Mouse (Mus musculus) limb, embryonic 10.5 days (tissue): ENCODE measurements around the gene Tcf7l1. TPM values are rescaled to one million over a fixed set of nuclear protein-coding genes. Genes with fewer than 3 reads are reported as not detected.

Experiments
- DNase-seq: peaks from one replicate; pipeline ENCODE4 v3.0.0-alpha.2; 2017; ENCODE audit warnings: low spot score
- H3K27ac ChIP-seq: fragments of 300-500 bp; sonication (generic); 2 replicates; pipeline ENCODE4 v1.5.1; 2016; ENCODE audit warnings: mild to moderate bottlenecking
- H3K27me3 ChIP-seq: fragments of 300-500 bp; sonication (generic); 2 replicates; pipeline ENCODE4 v1.6.1; 2016; ENCODE audit warnings: low read depth, mild to moderate bottlenecking; ENCODE audit not compliant: poor library complexity, severe bottlenecking
- H3K36me3 ChIP-seq: fragments of 300-500 bp; sonication (generic); 2 replicates; pipeline ENCODE4 v1.6.1; 2016; ENCODE audit warnings: mild to moderate bottlenecking, moderate library complexity
- H3K4me1 ChIP-seq: fragments of 300-500 bp; sonication (generic); 2 replicates; pipeline ENCODE4 v1.6.1; 2016
- H3K4me3 ChIP-seq: fragments of 300-500 bp; sonication (generic); 2 replicates; pipeline ENCODE4 v1.5.1; 2016; ENCODE audit warnings: mild to moderate bottlenecking, moderate library complexity
- H3K9me3 ChIP-seq: fragments of 300-500 bp; sonication (generic); replicated peaks from 2 replicates; pipeline ENCODE4 v1.6.1; 2016; ENCODE audit warnings: mild to moderate bottlenecking
- WGBS: fragments of 180-500 bp; shearing (Covaris S2); methylation state at CpG from one replicate; pipeline ENCODE4 v1.1.7; 2016; 5-methylcytosine and 5-hydroxymethylcytosine counted together
- polyA plus RNA-seq: library from polyadenylated mRNA; unstranded; fragments of >200 nt; fragmentation: Nextera tagmentation; extraction: Ambion mirVana; gene quantifications from 2 replicates; pipeline ENCODE4 v1.2.1, GENCODE M21; 2016

Tcf7l1 gene
- polyA plus RNA-seq, 1 experiment from 2014 or later = 40.0 TPM

GRCm38 (mm10) chr6:72808342-72808741 lies 19.3 kb upstream of the Tcf7l1 start:
- Histone ChIP-seq H3K4me1 (peaks cover 12% of the 10 kb centered on the region), H3K9me3 (no peaks in the 10 kb centered on the region), H3K4me3 (no peak overlapping the region), H3K27ac (no peak overlapping the region), H3K27me3 (no peaks in the 10 kb centered on the region), H3K36me3 (no peaks in the 10 kb centered on the region)
- no peak for DNase-seq
- WGBS = 73% methylated on average over 3 of the region's 3 CpGs

GRCm38 (mm10) chr6:72803669-72804068 lies 14.6 kb upstream of the Tcf7l1 start:
- DNase-seq = no peak
- no peak overlapping the region for H3K27ac ChIP-seq
- H3K27me3 ChIP-seq = no peaks in the 10 kb centered on the region
- peaks cover 7% of the 10 kb centered on the region for H3K4me1 ChIP-seq
- 92% methylated on average over 6 of the region's 6 CpGs for WGBS
- no peaks in the 10 kb centered on the region for H3K9me3 ChIP-seq
- H3K4me3 ChIP-seq = no peak overlapping the region
- no peaks in the 10 kb centered on the region for H3K36me3 ChIP-seq

GRCm38 (mm10) chr6:72802119-72802518 lies 13.1 kb upstream of the Tcf7l1 start:
- 95% methylated on average over 6 of the region's 6 CpGs for WGBS
- H3K27ac ChIP-seq = no peak overlapping the region
- no peaks in the 10 kb centered on the region for H3K36me3 ChIP-seq
- H3K9me3 ChIP-seq = no peaks in the 10 kb centered on the region
- DNase-seq = no peak
- peaks cover 7% of the 10 kb centered on the region for H3K4me1 ChIP-seq
- H3K27me3 ChIP-seq = no peaks in the 10 kb centered on the region
- no peak overlapping the region for H3K4me3 ChIP-seq

GRCm38 (mm10) chr6:72800641-72801040 lies 11.6 kb upstream of the Tcf7l1 start:
- DNase-seq = no peak
- H3K4me3 ChIP-seq = no peak overlapping the region
- H3K27ac ChIP-seq = no peak overlapping the region
- H3K36me3 ChIP-seq = no peaks in the 10 kb centered on the region
- no peaks in the 10 kb centered on the region for H3K9me3 ChIP-seq
- H3K4me1 ChIP-seq = peaks cover under 1% of the 10 kb centered on the region; the same call in 1 of the 2 replicates
- no peaks in the 10 kb centered on the region for H3K27me3 ChIP-seq
- WGBS = 44% methylated on average over 2 of the region's 2 CpGs

GRCm38 (mm10) chr6:72797763-72798162 lies 8.7 kb upstream of the Tcf7l1 start:
- Histone ChIP-seq H3K36me3 (no peaks in the 10 kb centered on the region), H3K9me3 (no peaks in the 10 kb centered on the region), H3K4me1 (peaks cover 11% of the 10 kb centered on the region; the same call in 1 of the 2 replicates), H3K4me3 (no peak overlapping the region), H3K27ac (no peak overlapping the region), H3K27me3 (no peaks in the 10 kb centered on the region)
- no peak for DNase-seq

- WGBS = 44% methylated on average over 16 of the region's 16 CpGs
- Histone ChIP-seq H3K9me3 (no peaks in the 10 kb centered on the region), H3K36me3 (no peaks in the 10 kb centered on the region), H3K4me3 (no peak overlapping the region), H3K4me1 (peaks cover 11% of the 10 kb centered on the region; the same call in 1 of the 2 replicates), H3K27me3 (no peaks in the 10 kb centered on the region), H3K27ac (peak overlapping the region; percentile 42)
- DNase-seq = no peak
Measured at GRCm38 (mm10) chr6:72795444-72795843, 6.4 kb upstream of the Tcf7l1 start.

- Histone ChIP-seq H3K4me3 (no peak overlapping the region), H3K27ac (no peak overlapping the region)
- no peak for DNase-seq
Measured at GRCm38 (mm10) chr6:72794870-72795269, 5.8 kb upstream of the Tcf7l1 start.

GRCm38 (mm10) chr6:72792641-72793040 lies 3.6 kb upstream of the Tcf7l1 start:
- no peak for DNase-seq

More at GRCm38 (mm10) chr6:72794870-72795269, 5.8 kb upstream of the Tcf7l1 start:
- H3K36me3 ChIP-seq = no peaks in the 10 kb centered on the region
- peaks cover 13% of the 10 kb centered on the region; the same call in 1 of the 2 replicates for H3K4me1 ChIP-seq
- no peaks in the 10 kb centered on the region for H3K27me3 ChIP-seq
- WGBS = 46% methylated on average over 7 of the region's 7 CpGs
- no peaks in the 10 kb centered on the region for H3K9me3 ChIP-seq

GRCm38 (mm10) chr6:72787948-72788891 lies 834 bp downstream of the Tcf7l1 start:
- peak; percentile 80 for DNase-seq
- peak overlapping the region; percentile 86 for H3K4me3 ChIP-seq
- under 1% methylated on average over 69 of the region's 69 CpGs for WGBS

More at GRCm38 (mm10) chr6:72792641-72793040, 3.6 kb upstream of the Tcf7l1 start:
- Histone ChIP-seq H3K27ac (no peak overlapping the region), H3K27me3 (no peaks in the 10 kb centered on the region), H3K36me3 (no peaks in the 10 kb centered on the region), H3K4me1 (peaks cover 20% of the 10 kb centered on the region), H3K4me3 (no peak overlapping the region), H3K9me3 (no peaks in the 10 kb centered on the region)
- WGBS = 97% methylated on average over 8 of the region's 8 CpGs

GRCm38 (mm10) chr6:72787322-72787947 lies 1.6 kb downstream of the Tcf7l1 start:
- H3K4me3 ChIP-seq = peak overlapping the region; percentile 86
- H3K36me3 ChIP-seq = peaks cover 41% of the 10 kb centered on the region
- no peaks in the 10 kb centered on the region for H3K27me3 ChIP-seq
- no peak for DNase-seq
- H3K4me1 ChIP-seq = peaks cover 24% of the 10 kb centered on the region
- H3K9me3 ChIP-seq = no peaks in the 10 kb centered on the region
- peak overlapping the region; percentile 97 for H3K27ac ChIP-seq
- WGBS = 2% methylated on average over 19 of the region's 19 CpGs

More at GRCm38 (mm10) chr6:72787948-72788891, 834 bp downstream of the Tcf7l1 start:
- H3K9me3 ChIP-seq = no peaks in the 10 kb centered on the region
- H3K27me3 ChIP-seq = no peaks in the 10 kb centered on the region
- peak overlapping the region; percentile 97 for H3K27ac ChIP-seq
- peaks cover 24% of the 10 kb centered on the region for H3K4me1 ChIP-seq
- peaks cover 33% of the 10 kb centered on the region for H3K36me3 ChIP-seq

GRCm38 (mm10) chr6:72783780-72784179 lies 5.3 kb downstream of the Tcf7l1 start:
- Histone ChIP-seq H3K27ac (no peak overlapping the region), H3K9me3 (no peaks in the 10 kb centered on the region; the same call in 1 of the 2 replicates), H3K27me3 (no peaks in the 10 kb centered on the region), H3K36me3 (peaks cover 78% of the 10 kb centered on the region), H3K4me3 (no peak overlapping the region), H3K4me1 (peaks cover 25% of the 10 kb centered on the region)
- DNase-seq = no peak
- over 99% methylated on average over 4 of the region's 4 CpGs for WGBS

GRCm38 (mm10) chr6:72778779-72779776 lies 10.0 kb downstream of the Tcf7l1 start:
- no peak for DNase-seq
- Histone ChIP-seq H3K4me1 (peaks cover 21% of the 10 kb centered on the region; the same call in 1 of the 2 replicates), H3K36me3 (peaks cover 89% of the 10 kb centered on the region), H3K27ac (no peak overlapping the region), H3K4me3 (no peak overlapping the region), H3K27me3 (no peaks in the 10 kb centered on the region), H3K9me3 (no peaks in the 10 kb centered on the region; the same call in 1 of the 2 replicates)
- 85% methylated on average over 15 of the region's 15 CpGs for WGBS
